Mouse (Mus musculus): Measurements from ENCODE around the gene Gfer. TPM values are rescaled to one million over a fixed set of nuclear protein-coding genes. Genes with fewer than 3 reads are reported as not detected.

Gfer gene
- polyA plus RNA-seq, 1 experiment from 2014 or later, result 37.0 TPM

Other genes with a start within 250 kb of the Gfer start
- gene E4f1, start 225.8 kb downstream of the Gfer start, polyA plus RNA-seq (2014; fragmentation: Nextera tagmentation; extraction: Ambion mirVana), result 34.6 and 36.9 TPM in 2 replicates
- gene Pgp, start 225.8 kb downstream of the Gfer start, polyA plus RNA-seq (2014; fragmentation: Nextera tagmentation; extraction: Ambion mirVana), result 73.3 and 75.4 TPM in 2 replicates
- 0.68 TPM in 1 of 2 replicates, not detected in the other for gene Bricd5, start 222.3 kb downstream of the Gfer start, polyA plus RNA-seq (2014; fragmentation: Nextera tagmentation; extraction: Ambion mirVana)
- 36.2 and 38.0 TPM in 2 replicates for gene Mlst8, start 217.1 kb downstream of the Gfer start, polyA plus RNA-seq (2014; fragmentation: Nextera tagmentation; extraction: Ambion mirVana)
- gene Caskin1, start 207.6 kb downstream of the Gfer start, polyA plus RNA-seq (2014; fragmentation: Nextera tagmentation; extraction: Ambion mirVana), result 44.9 and 52.2 TPM in 2 replicates
- gene Traf7, start 168.2 kb downstream of the Gfer start, polyA plus RNA-seq (2014; fragmentation: Nextera tagmentation; extraction: Ambion mirVana), result 74.2 and 76.6 TPM in 2 replicates
- gene Rab26, start 161.9 kb downstream of the Gfer start, polyA plus RNA-seq (2014; fragmentation: Nextera tagmentation; extraction: Ambion mirVana), result 1.8 and 5.7 TPM in 2 replicates
- gene Pkd1, start 146.3 kb downstream of the Gfer start, polyA plus RNA-seq (2014; fragmentation: Nextera tagmentation; extraction: Ambion mirVana), result 30.8 and 37.5 TPM in 2 replicates
- 74.7 and 87.7 TPM in 2 replicates for gene Tsc2, start 63.5 kb downstream of the Gfer start, polyA plus RNA-seq (2014; fragmentation: Nextera tagmentation; extraction: Ambion mirVana)
- gene Nthl1, start 63.5 kb downstream of the Gfer start, polyA plus RNA-seq (2014; fragmentation: Nextera tagmentation; extraction: Ambion mirVana), result 6.8 and 7.3 TPM in 2 replicates
- gene Slc9a3r2, start 45.8 kb downstream of the Gfer start, polyA plus RNA-seq (2014; fragmentation: Nextera tagmentation; extraction: Ambion mirVana), result 49.3 and 52.6 TPM in 2 replicates
- not detected in 2 replicates for gene Npw, start 37.7 kb downstream of the Gfer start, polyA plus RNA-seq (2014; fragmentation: Nextera tagmentation; extraction: Ambion mirVana)
- gene Zfp598, start 26.5 kb downstream of the Gfer start, polyA plus RNA-seq (2014; fragmentation: Nextera tagmentation; extraction: Ambion mirVana), result 22.6 and 24.5 TPM in 2 replicates
- gene Syngr3, start 6.2 kb downstream of the Gfer start, polyA plus RNA-seq (2014; fragmentation: Nextera tagmentation; extraction: Ambion mirVana), result 154 and 196 TPM in 2 replicates
- 1.3 and 3.3 TPM in 2 replicates for gene Noxo1, start 78 bp upstream of the Gfer start, polyA plus RNA-seq (2014; fragmentation: Nextera tagmentation; extraction: Ambion mirVana)
- 59.9 and 70.1 TPM in 2 replicates for gene Tbl3, start 11.5 kb upstream of the Gfer start, polyA plus RNA-seq (2014; fragmentation: Nextera tagmentation; extraction: Ambion mirVana)
- not detected in 2 replicates for gene Rnf151, start 21.9 kb upstream of the Gfer start, polyA plus RNA-seq (2014; fragmentation: Nextera tagmentation; extraction: Ambion mirVana)
- gene Rps2, start 22.0 kb upstream of the Gfer start, polyA plus RNA-seq (2014; fragmentation: Nextera tagmentation; extraction: Ambion mirVana), result 742 and 744 TPM in 2 replicates
- gene Ndufb10, start 28.3 kb upstream of the Gfer start, polyA plus RNA-seq (2014; fragmentation: Nextera tagmentation; extraction: Ambion mirVana), result 296 and 349 TPM in 2 replicates
- gene Rpl3l, start 31.7 kb upstream of the Gfer start, polyA plus RNA-seq (2014; fragmentation: Nextera tagmentation; extraction: Ambion mirVana), result 0.20 TPM in 1 of 2 replicates, not detected in the other
- gene Msrb1, start 40.5 kb upstream of the Gfer start, polyA plus RNA-seq (2014; fragmentation: Nextera tagmentation; extraction: Ambion mirVana), result 21.5 and 27.7 TPM in 2 replicates
- 0.48 TPM in 1 of 2 replicates, not detected in the other for gene Hs3st6, start 56.8 kb upstream of the Gfer start, polyA plus RNA-seq (2014; fragmentation: Nextera tagmentation; extraction: Ambion mirVana)
- not detected in 2 replicates for gene Meiob, start 108.1 kb upstream of the Gfer start, polyA plus RNA-seq (2014; fragmentation: Nextera tagmentation; extraction: Ambion mirVana)
- gene Hagh, start 144.0 kb upstream of the Gfer start, polyA plus RNA-seq (2014; fragmentation: Nextera tagmentation; extraction: Ambion mirVana), result 69.1 and 77.2 TPM in 2 replicates
- 24.4 and 27.6 TPM in 2 replicates for gene Fahd1, start 154.2 kb upstream of the Gfer start, polyA plus RNA-seq (2014; fragmentation: Nextera tagmentation; extraction: Ambion mirVana)
- gene Igfals, start 169.8 kb upstream of the Gfer start, polyA plus RNA-seq (2014; fragmentation: Nextera tagmentation; extraction: Ambion mirVana), result not detected in 2 replicates
- gene Nubp2, start 190.2 kb upstream of the Gfer start, polyA plus RNA-seq (2014; fragmentation: Nextera tagmentation; extraction: Ambion mirVana), result 69.2 and 75.7 TPM in 2 replicates
- 74.5 and 83.8 TPM in 2 replicates for gene Spsb3, start 190.5 kb upstream of the Gfer start, polyA plus RNA-seq (2014; fragmentation: Nextera tagmentation; extraction: Ambion mirVana)
- gene Eme2, start 198.9 kb upstream of the Gfer start, polyA plus RNA-seq (2014; fragmentation: Nextera tagmentation; extraction: Ambion mirVana), result 21.4 and 23.7 TPM in 2 replicates
- 85.5 and 86.4 TPM in 2 replicates for gene Mrps34, start 199.0 kb upstream of the Gfer start, polyA plus RNA-seq (2014; fragmentation: Nextera tagmentation; extraction: Ambion mirVana)
- gene Nme3, start 200.3 kb upstream of the Gfer start, polyA plus RNA-seq (2014; fragmentation: Nextera tagmentation; extraction: Ambion mirVana), result 98.0 and 115 TPM in 2 replicates
- gene Mapk8ip3, start 240.8 kb upstream of the Gfer start, polyA plus RNA-seq (2014; fragmentation: Nextera tagmentation; extraction: Ambion mirVana), result 88.5 and 93.4 TPM in 2 replicates

Measured in neural tube, embryonic 14.5 days (tissue).